Mouse (Mus musculus) kidney, postnatal 36 days (tissue): Measurements from ENCODE around the gene Vmn1r211.
"Not testable (repeated sequence)": the region's sequence is repeated elsewhere in the genome, so short reads cannot be mapped to it uniquely, and the experiment has no call there.

ENCODE experiments used
- DNase-seq, 2 experiments: peaks; one replicate each; pipeline ENCODE4 v3.0.0; 2021 to 2022; ENCODE audit warnings: mixed read lengths in 2 of 2

The Vmn1r211 gene

GRCm38 (mm10) chr13:22857461-22857860 is at the start of gene Vmn1r211:
Gene Vmn1r211 (minus strand): TSS chr13:22857561.
- no peak for DNase-seq

GRCm38 (mm10) chr13:22884105-22884504 is 26.7 kb upstream of the Vmn1r211 start, which contains the start of gene Vmn1r212:
Gene Vmn1r212 (minus strand): TSS chr13:22884205.
- DNase-seq: no peak

- DNase-seq: no peak
Observed at GRCm38 (mm10) chr13:22879257-22879656, 21.9 kb upstream of the Vmn1r211 start.

GRCm38 (mm10) chr13:22854760-22855159 is 2.6 kb downstream of the Vmn1r211 start:
- DNase-seq: no peak

- DNase-seq: no peak
Observed at GRCm38 (mm10) chr13:22846798-22847197, 10.6 kb downstream of the Vmn1r211 start.

GRCm38 (mm10) chr13:22844304-22844703 is 13.1 kb downstream of the Vmn1r211 start:
- not testable (repeated sequence) for DNase-seq

- DNase-seq: no peak
Observed at GRCm38 (mm10) chr13:22831248-22831647, 26.1 kb downstream of the Vmn1r211 start, which contains the start of gene Vmn1r210. Gene Vmn1r210 (minus strand): TSS chr13:22831348.

GRCm38 (mm10) chr13:22829395-22829794 is 28.0 kb downstream of the Vmn1r211 start:
- not testable (repeated sequence) for DNase-seq

- not testable (repeated sequence) for DNase-seq
Observed at GRCm38 (mm10) chr13:22821601-22822000, 35.8 kb downstream of the Vmn1r211 start.

- not testable (repeated sequence) for DNase-seq
Observed at GRCm38 (mm10) chr13:22809582-22809981, 47.8 kb downstream of the Vmn1r211 start, which contains the start of gene Vmn1r209. Gene Vmn1r209 (minus strand): TSS chr13:22809682.
